Mouse (Mus musculus) forebrain, postnatal 0 days (tissue): ENCODE data around the gene Col13a1. TPM values are rescaled to one million over a fixed set of nuclear protein-coding genes. Genes with fewer than 3 reads are reported as not detected.
A peak's percentile ranks its signal among the peaks of the same experiment; 100 is the strongest.

ENCODE experiments used
- ATAC-seq: fragments of 200-750 bp; cut with Nextera tagmentation; 2 replicates; pipeline ENCODE4 v1.8.0; 2017; ENCODE audit warnings: mild to moderate bottlenecking, moderate library complexity
- DNase-seq: peaks from one replicate; pipeline ENCODE4 v3.0.0-alpha.2; 2015
- H3K27ac ChIP-seq: fragments of 300-500 bp; sonication (generic); 2 replicates; pipeline ENCODE4 v1.5.1; 2014; ENCODE audit warnings: low read depth, mild to moderate bottlenecking, antibody characterized with exemption, low read length, moderate library complexity, mixed read lengths
- H3K27me3 ChIP-seq: fragments of 300-500 bp; sonication (generic); 2 replicates; pipeline ENCODE4 v1.6.1; 2014; ENCODE audit warnings: mild to moderate bottlenecking, low read length, mixed read lengths; ENCODE audit not compliant: insufficient read depth
- H3K36me3 ChIP-seq: fragments of 300-500 bp; sonication (generic); 2 replicates; pipeline ENCODE4 v1.6.1; 2014; ENCODE audit warnings: mild to moderate bottlenecking, moderate library complexity; ENCODE audit not compliant: insufficient read depth
- H3K4me1 ChIP-seq: fragments of 300-500 bp; sonication (generic); 2 replicates; pipeline ENCODE4 v1.6.1; 2014; ENCODE audit warnings: antibody characterized with exemption; ENCODE audit not compliant: insufficient read depth
- H3K4me2 ChIP-seq: fragments of 300-500 bp; sonication (generic); 2 replicates; pipeline ENCODE4 v1.6.1; 2014; ENCODE audit warnings: low read depth, mild to moderate bottlenecking, moderate library complexity
- H3K4me3 ChIP-seq: fragments of 300-500 bp; sonication (generic); 2 replicates; pipeline ENCODE4 v1.5.1; 2014; ENCODE audit warnings: low read depth, low read length, mixed read lengths
- H3K9ac ChIP-seq: fragments of 300-500 bp; sonication (generic); 2 replicates; pipeline ENCODE4 v1.6.1; 2014; ENCODE audit warnings: mild to moderate bottlenecking
- H3K9me3 ChIP-seq: fragments of 300-500 bp; sonication (generic); 2 replicates; pipeline ENCODE4 v1.6.1; 2016; ENCODE audit warnings: low read length
- CTCF ChIP-seq: sonication (generic); IDR thresholded peaks from 2 replicates; pipeline ENCODE4 v1.5.1; 2016; ENCODE audit warnings: antibody characterized with exemption, control low read depth, low read depth
- WGBS: fragments of 180-500 bp; shearing (Covaris S2); extraction: QIAGEN DNeasy Blood & Tissue Kit; methylation state at CpG from one replicate; pipeline ENCODE4 v1.1.7; 2014; 5-methylcytosine and 5-hydroxymethylcytosine counted together
- polyA plus RNA-seq: library from polyadenylated mRNA; unstranded; fragments of >200 nt; fragmentation: Nextera tagmentation; extraction: Ambion mirVana; gene quantifications from 2 replicates; pipeline ENCODE4 v1.2.1, GENCODE M21; 2015
- total RNA-seq: library from RNA; depleted of rRNA; stranded (reverse); fragments of >200 nt; gene quantifications from 2 replicates; pipeline ENCODE4 v1.2.3, GENCODE M21; 2014

The Col13a1 gene
- total and polyA plus RNA-seq, 2 experiments from 2014 or later = 1.1 to 3.7 TPM

DNA sequence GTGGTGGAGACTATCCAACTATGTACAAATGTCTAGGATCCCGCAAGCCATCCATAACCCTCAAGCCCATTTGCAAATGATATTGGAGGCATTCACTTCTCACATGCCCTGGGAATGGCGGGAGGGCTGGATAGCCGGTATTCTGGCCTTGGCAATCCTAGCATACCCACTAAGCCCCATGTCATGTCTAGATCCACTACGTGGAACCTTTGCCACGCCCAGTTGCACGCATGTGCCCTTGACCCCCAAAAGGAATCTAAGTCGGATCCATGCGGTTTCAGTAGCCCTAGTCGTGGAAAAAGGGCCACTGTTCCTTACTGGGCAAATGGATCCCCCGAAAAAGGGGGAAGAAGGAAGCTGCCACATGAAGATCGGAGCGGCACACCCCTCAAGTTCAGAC, 147.7 kb downstream of the Col13a1 start:
- no peak for TF ChIP-seq CTCF
- Histone ChIP-seq H3K9ac (no peak overlapping the region), H3K4me1 (no peaks in the 10 kb centered on the region), H3K27me3 (no peaks in the 10 kb centered on the region), H3K9me3 (no peaks in the 10 kb centered on the region), H3K4me2 (no peak overlapping the region), H3K4me3 (no peak overlapping the region), H3K27ac (no peak overlapping the region), H3K36me3 (no peaks in the 10 kb centered on the region)
- ATAC-seq (no peak), DNase-seq (no peak)
- 82% methylated on average over 12 of the region's 12 CpGs for WGBS

DNA sequence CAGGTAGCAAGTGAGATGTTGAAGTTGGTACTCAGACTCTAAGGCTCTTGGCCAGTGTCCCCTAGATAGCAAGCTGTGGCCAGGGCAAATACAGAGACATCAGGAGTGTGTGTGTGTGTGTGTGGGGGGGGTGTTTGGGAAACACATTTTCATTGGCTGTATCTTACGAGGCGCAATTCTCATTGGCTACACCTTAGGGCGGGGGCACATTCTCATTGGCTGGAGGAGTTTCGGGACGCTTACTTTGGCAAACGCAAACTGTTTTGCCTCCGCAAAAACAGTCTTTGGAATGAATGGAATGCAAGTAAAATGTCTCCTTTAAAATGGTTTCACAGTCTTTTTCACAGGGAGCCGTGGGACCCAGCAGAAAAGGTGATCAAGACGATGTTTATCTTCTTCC, 148.1 kb downstream of the Col13a1 start:
- H3K36me3 ChIP-seq = no peaks in the 10 kb centered on the region
- ATAC-seq (no peak), DNase-seq (no peak)
- no peak overlapping the region for H3K27ac ChIP-seq
- 59% methylated on average over 9 of the region's 9 CpGs for WGBS
- H3K27me3 ChIP-seq = no peaks in the 10 kb centered on the region
- no peak for TF ChIP-seq CTCF
- H3K4me2 ChIP-seq = no peak overlapping the region
- no peak overlapping the region for H3K4me3 ChIP-seq
- H3K4me1 ChIP-seq = no peaks in the 10 kb centered on the region
- no peak overlapping the region for H3K9ac ChIP-seq
- no peaks in the 10 kb centered on the region for H3K9me3 ChIP-seq

DNA sequence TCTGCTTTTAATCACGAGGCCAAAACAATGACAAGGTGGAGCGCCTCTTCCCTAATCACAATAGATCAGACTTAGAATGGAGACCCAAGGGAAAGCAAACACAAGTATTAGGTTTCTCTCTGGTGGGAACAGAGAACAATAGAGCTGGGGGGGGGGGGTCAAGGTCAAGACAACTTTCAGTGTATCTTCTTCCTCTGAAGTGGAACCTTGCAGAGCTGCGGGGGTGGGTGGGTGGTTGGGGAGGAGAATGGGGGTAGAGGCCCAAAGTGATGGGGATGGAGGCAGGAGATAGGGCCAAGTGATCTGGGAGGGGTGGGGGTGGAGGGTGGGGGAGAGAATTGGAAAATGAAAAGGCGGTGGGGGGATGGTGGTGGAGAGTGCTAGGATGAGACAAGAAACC, 149.9 kb downstream of the Col13a1 start:
- no peak overlapping the region for H3K9ac ChIP-seq
- H3K9me3 ChIP-seq = no peaks in the 10 kb centered on the region
- no peaks in the 10 kb centered on the region for H3K4me1 ChIP-seq
- no peak overlapping the region for H3K4me2 ChIP-seq
- H3K27me3 ChIP-seq = no peaks in the 10 kb centered on the region
- no peak for ATAC-seq
- 63% methylated on average over 4 of the region's 4 CpGs for whole genome bisulfite sequencing
- DNase-seq = no peak
- no peak for TF ChIP-seq CTCF
- H3K27ac ChIP-seq = no peak overlapping the region
- H3K4me3 ChIP-seq = no peak overlapping the region
- H3K36me3 ChIP-seq = no peaks in the 10 kb centered on the region

DNA sequence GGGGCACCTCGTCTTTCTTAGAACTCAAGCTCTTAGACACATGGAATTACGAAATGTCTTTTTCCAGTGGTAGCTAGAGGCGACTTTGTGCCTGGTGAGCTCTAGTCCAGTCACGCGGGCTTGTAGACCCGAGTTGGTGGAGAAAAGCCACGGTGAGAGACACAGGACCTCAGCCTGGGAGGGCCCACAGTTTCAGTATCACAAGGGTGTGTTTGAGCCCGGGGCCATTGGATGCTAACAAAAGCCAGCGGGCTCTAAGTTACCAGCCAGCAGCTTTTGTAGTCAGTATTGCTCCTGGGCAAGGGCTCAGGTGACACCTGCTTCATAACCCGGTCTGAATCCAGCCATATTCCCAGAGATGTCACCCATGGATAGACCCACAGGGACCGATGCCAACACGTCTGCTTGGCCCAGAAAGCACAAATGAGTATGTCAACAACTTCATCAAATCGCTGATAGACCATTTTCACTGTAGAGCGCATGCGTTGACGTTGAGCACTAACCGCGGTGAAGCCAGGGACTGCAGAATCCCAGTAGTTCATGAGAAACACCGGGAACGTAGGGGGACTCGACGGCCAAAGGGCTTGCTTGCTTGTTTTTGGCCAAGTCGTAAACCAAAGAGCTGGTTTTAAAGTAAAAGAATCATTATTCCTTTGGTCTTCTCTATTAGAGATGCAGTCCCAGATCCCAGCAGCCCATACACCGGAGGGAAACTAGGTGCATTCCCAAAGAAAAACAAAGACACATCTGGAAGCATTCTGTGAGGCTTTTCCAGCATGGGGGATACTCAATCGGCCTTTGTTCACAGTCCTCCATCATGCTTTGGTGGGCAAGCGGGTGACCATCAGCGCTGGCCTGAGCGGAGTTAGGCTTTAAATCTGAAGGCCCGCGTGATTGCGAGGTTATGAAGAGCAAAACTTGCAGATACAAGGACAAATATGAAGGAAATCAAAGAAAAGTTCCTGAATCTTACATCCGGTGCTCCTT, 150.7 kb downstream of the Col13a1 start:
- no peak for ATAC-seq
- WGBS = 90% methylated on average over 32 of the region's 32 CpGs
- TF ChIP-seq CTCF = no peak
- Histone ChIP-seq H3K9me3 (no peaks in the 10 kb centered on the region), H3K4me1 (no peaks in the 10 kb centered on the region), H3K4me3 (no peak overlapping the region), H3K4me2 (no peak overlapping the region), H3K27me3 (no peaks in the 10 kb centered on the region), H3K27ac (no peak overlapping the region), H3K36me3 (no peaks in the 10 kb centered on the region), H3K9ac (no peak overlapping the region)
- no peak for DNase-seq

DNA sequence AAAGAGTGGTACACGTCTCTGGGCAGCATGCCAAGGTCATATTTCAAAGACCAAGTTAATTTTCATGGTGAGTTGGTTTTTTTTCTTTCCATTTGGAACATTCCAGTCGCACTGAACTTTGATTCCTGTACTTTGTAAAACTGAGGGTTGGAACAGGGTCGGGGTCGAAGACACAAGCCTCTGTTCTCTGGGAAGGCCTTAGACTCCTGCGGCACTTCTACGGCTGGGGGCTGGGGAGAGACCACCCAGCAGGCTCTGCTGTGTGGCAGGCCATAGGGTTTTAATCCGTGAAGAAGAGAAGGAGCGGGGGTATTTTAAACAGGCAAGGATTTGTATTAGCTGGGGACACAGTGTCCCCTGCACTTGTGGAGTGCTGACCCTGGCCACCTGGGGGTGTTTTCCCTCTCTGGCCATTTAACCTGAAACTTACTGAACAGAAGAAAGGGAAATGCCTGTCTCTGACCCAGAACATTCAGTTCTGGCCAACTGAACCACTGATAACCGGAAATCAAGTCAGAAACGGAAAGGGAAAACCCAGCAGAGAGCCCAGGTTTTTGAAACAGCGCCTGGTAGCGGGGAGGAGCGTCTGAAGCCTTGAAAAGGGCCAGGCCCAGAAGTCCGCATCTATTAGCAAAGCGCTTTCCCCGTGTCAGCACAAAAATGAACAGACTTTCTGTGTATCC, 152.0 kb downstream of the Col13a1 start:
- no peak for DNase-seq
- Histone ChIP-seq H3K27ac (0 out of 2 replicates have a peak overlapping the region, but pooled peaks have one; percentile 5), H3K4me1 (no peaks in the 10 kb centered on the region), H3K36me3 (no peaks in the 10 kb centered on the region), H3K27me3 (no peaks in the 10 kb centered on the region), H3K4me2 (no peak overlapping the region), H3K9me3 (no peaks in the 10 kb centered on the region), H3K9ac (no peak overlapping the region), H3K4me3 (no peak overlapping the region)
- TF ChIP-seq CTCF = no peak
- ATAC-seq = no peak; the same call in 1 of the 2 replicates
- WGBS = 20% methylated on average over 16 of the region's 16 CpGs

DNA sequence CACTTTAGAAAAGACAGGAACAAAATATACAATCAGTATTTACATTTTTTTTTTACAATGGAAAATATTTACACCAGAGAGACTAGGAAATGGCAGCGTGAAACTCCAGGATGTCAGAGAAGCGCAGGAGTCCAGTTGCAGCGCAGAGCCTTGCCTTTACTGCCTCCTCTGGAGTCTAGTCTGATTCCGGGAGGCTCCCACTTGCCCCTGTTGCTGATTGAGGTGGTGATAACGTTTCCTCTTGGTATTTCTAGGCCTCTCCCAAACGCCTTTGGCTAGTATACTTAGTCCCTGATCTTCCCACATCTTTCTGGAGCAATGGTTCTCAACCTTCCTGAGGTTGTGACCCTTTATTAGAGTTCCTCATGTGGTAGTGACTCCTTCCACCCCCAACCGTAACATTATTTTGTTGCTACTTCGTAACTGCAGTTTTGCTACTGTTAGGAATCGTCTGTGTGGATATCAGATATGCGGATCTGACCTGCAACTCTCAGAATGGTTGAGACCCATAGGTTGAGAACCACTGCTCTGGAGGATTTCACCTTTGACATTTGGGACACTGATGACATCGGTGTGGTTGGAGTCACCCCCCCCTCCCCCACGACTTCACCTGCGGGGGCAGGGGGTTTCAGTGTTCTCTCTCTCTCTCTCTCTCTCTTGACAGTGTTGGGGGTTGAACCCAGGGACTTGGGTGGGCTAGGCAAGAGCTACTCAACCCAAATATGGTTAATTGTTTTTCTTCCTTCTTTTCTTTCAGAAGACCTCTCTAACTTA, 152.7 kb downstream of the Col13a1 start:
- DNase-seq (no peak), ATAC-seq (no peak)
- Histone ChIP-seq H3K4me2 (no peak overlapping the region), H3K9me3 (no peaks in the 10 kb centered on the region), H3K9ac (no peak overlapping the region), H3K27me3 (no peaks in the 10 kb centered on the region), H3K4me3 (no peak overlapping the region), H3K27ac (no peak overlapping the region), H3K36me3 (no peaks in the 10 kb centered on the region), H3K4me1 (no peaks in the 10 kb centered on the region)
- no peak for TF ChIP-seq CTCF
- 77% methylated on average over 13 of the region's 13 CpGs for WGBS
